Mouse (Mus musculus) intestine, embryonic 14.5 days (tissue): ENCODE measurements around the gene Ccdc89. TPM values are rescaled to one million over a fixed set of nuclear protein-coding genes. Genes with fewer than 3 reads are reported as not detected.
A peak's percentile ranks its signal among the peaks of the same experiment; 100 is the strongest.

ENCODE experiments used
- ATAC-seq: fragments of 200-750 bp; cut with Nextera tagmentation; replicated peaks from 2 replicates; pipeline ENCODE4 v1.8.0; 2017; ENCODE audit warnings: low read depth, moderate number of reproducible peaks, moderate TSS enrichment, moderate library complexity; ENCODE audit not compliant: low FRiP score, low TSS enrichment
- DNase-seq: peaks from one replicate; pipeline ENCODE4 v3.0.0-alpha.2; 2018; ENCODE audit warnings: low spot score
- H3K27ac ChIP-seq: fragments of 300-500 bp; sonication (generic); 2 replicates; pipeline ENCODE4 v1.5.1; 2014; ENCODE audit warnings: low read depth, mild to moderate bottlenecking, control low read depth
- H3K27me3 ChIP-seq: fragments of 300-500 bp; sonication (generic); replicated peaks from 2 replicates; pipeline ENCODE4 v1.6.1; 2014; ENCODE audit warnings: low read length, control low read depth; ENCODE audit not compliant: control insufficient read depth, insufficient read depth
- H3K36me3 ChIP-seq: fragments of 300-500 bp; sonication (generic); 2 replicates; pipeline ENCODE4 v1.6.1; 2014; ENCODE audit warnings: low read length, control low read depth; ENCODE audit not compliant: control insufficient read depth, insufficient read depth
- H3K4me1 ChIP-seq: fragments of 300-500 bp; sonication (generic); replicated peaks from 2 replicates; pipeline ENCODE4 v1.6.1; 2014; ENCODE audit warnings: low read length, control low read depth, mixed read lengths; ENCODE audit not compliant: control insufficient read depth, insufficient read depth
- H3K4me2 ChIP-seq: fragments of 300-500 bp; sonication (generic); 2 replicates; pipeline ENCODE4 v1.6.1; 2014; ENCODE audit warnings: low read length
- H3K4me3 ChIP-seq: fragments of 300-500 bp; sonication (generic); 2 replicates; pipeline ENCODE4 v1.5.1; 2014; ENCODE audit warnings: low read depth, low read length, control low read depth, mixed read lengths
- H3K9ac ChIP-seq: fragments of 300-500 bp; sonication (generic); 2 replicates; pipeline ENCODE4 v1.6.1; 2014; ENCODE audit warnings: mild to moderate bottlenecking, low read length
- H3K9me3 ChIP-seq: fragments of 300-500 bp; sonication (generic); 2 replicates; pipeline ENCODE4 v1.6.1; 2016; ENCODE audit warnings: low read length, control low read depth; ENCODE audit not compliant: control insufficient read depth
- WGBS: fragments of 180-500 bp; shearing (Covaris S2); extraction: QIAGEN DNeasy Blood & Tissue Kit; methylation state at CpG from one replicate; pipeline ENCODE4 v1.1.7; 2014; 5-methylcytosine and 5-hydroxymethylcytosine counted together
- polyA plus RNA-seq: library from polyadenylated mRNA; unstranded; fragments of >200 nt; fragmentation: Nextera tagmentation; extraction: Ambion mirVana; gene quantifications from 2 replicates; pipeline ENCODE4 v1.2.1, GENCODE M21; 2014

Ccdc89 gene
- 1.3 and 1.6 TPM in 2 replicates for polyA plus RNA-seq

- H3K4me1 ChIP-seq = peaks cover 4% of the 10 kb centered on the region; the same call in 1 of the 2 replicates
- ATAC-seq (peak; percentile 100), DNase-seq (peak; percentile 81)
- H3K9ac ChIP-seq = peak within 1 kb of the TSS; percentile 20; the same call in 1 of the 2 replicates
- H3K4me2 ChIP-seq = peak within 1 kb of the TSS; percentile 53
- H3K4me3 ChIP-seq = peak within 1 kb of the TSS; percentile 37
- H3K9me3 ChIP-seq = no peaks in the 10 kb centered on the region
- WGBS = 19% methylated on average over 29 of the region's 29 CpGs
- H3K27ac ChIP-seq = no peak within 1 kb of the TSS
- no peaks in the 10 kb centered on the region for H3K36me3 ChIP-seq
- no peaks in the 10 kb centered on the region for H3K27me3 ChIP-seq
These were observed at the start of gene Ccdc89 for GRCm38 (mm10) chr7:90426020-90427001. Gene Ccdc89 (plus strand): TSS chr7:90426577.

- H3K27ac ChIP-seq = no peak overlapping the region
- no peaks in the 10 kb centered on the region for H3K4me1 ChIP-seq
- WGBS = 74% methylated on average over 2 of the region's 2 CpGs
- H3K4me3 ChIP-seq = no peak overlapping the region
- DNase-seq = no peak
- no peaks in the 10 kb centered on the region for H3K9me3 ChIP-seq
- ATAC-seq = no peak
- no peak overlapping the region for H3K9ac ChIP-seq
- H3K4me2 ChIP-seq = no peak overlapping the region
- no peaks in the 10 kb centered on the region for H3K27me3 ChIP-seq
- H3K36me3 ChIP-seq = no peaks in the 10 kb centered on the region
These were observed 42.0 kb upstream of the Ccdc89 start for GRCm38 (mm10) chr7:90384411-90384810.

DNA sequence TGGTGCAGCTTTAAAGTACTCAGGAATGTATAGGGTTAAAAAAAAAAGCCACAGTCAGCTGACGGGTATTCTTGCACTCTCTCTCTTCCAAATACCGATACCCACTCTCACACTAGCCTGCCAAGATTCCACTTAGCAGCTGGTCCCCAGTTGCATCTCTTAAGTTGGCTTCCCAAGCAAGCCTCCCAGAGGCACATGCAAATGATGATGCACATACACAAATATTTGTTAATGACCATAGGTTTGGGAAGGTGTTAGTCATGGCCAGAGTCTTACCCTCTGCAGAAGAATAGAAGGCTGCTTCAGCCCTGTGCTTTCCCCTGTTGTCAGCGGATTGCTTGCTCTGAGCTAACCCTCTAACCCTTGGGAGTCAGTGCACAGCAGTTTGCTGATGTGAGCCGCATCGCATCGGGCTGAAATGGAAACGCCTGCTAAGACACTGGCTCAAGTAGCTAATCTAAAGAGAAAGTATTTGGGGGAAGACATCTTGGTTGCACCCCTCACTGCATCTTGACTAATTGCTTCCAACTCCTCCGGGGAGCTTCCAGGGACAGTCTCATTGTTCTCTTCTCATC, 39.4 kb upstream of the Ccdc89 start:
- DNase-seq = no peak
- H3K4me2 ChIP-seq = peak overlapping the region; percentile 8; the same call in 1 of the 2 replicates

DNA sequence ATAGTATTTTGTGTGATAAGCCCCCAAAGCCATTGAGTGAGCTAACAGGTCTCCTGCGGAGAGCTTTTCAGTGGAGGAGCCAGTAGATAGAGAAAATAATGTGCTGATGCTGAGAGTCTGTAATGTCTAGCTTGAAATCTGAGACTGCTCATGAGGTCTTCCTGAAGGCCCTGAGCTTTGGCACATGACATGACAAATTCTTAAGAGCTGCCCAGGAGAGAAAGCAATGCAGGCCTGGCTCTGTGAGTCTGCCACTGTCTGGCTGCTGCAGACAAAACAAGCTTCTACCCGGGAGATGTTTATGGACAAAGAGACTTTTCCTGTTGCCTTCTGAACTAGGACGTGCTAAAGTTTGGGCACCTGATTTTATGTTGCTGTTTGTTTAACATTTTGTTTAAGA, 36.6 kb upstream of the Ccdc89 start:
- ATAC-seq (no peak), DNase-seq (no peak)
- 0 out of 2 replicates have a peak, but pooled peaks cover under 1% of the 10 kb centered on the region for H3K4me1 ChIP-seq
- H3K36me3 ChIP-seq = no peaks in the 10 kb centered on the region
- no peaks in the 10 kb centered on the region for H3K27me3 ChIP-seq
- no peaks in the 10 kb centered on the region for H3K9me3 ChIP-seq
- H3K4me3 ChIP-seq = no peak overlapping the region
- H3K9ac ChIP-seq = no peak overlapping the region
- 35% methylated on average over 3 of the region's 3 CpGs for WGBS
- H3K27ac ChIP-seq = no peak overlapping the region
- no peak overlapping the region for H3K4me2 ChIP-seq

More for the DNA sequence above, 39.4 kb upstream of the Ccdc89 start:
- no peak for ATAC-seq
- Histone ChIP-seq H3K4me3 (no peak overlapping the region), H3K4me1 (no peaks in the 10 kb centered on the region), H3K9me3 (no peaks in the 10 kb centered on the region), H3K36me3 (no peaks in the 10 kb centered on the region), H3K9ac (no peak overlapping the region), H3K27me3 (no peaks in the 10 kb centered on the region), H3K27ac (no peak overlapping the region)
- WGBS = 16% methylated on average over 8 of the region's 8 CpGs

DNA sequence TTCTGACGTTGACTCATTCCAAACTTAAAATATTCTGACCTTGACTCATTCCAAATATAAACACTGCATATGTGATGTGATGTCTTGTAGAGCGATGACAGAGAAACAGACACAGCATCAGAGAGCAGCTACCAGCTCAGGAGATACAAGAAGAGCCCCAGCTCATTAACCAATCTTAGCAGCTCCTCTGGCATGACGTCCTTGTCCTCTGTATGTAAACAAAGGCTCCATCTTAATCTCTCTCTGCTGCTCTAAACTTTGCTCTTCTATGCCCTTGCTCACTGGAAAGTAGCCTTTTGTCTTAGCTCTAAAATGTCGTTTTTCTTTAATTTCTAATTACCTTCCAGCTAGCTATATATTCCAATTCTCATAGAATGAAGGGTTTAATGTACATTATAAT, 31.3 kb upstream of the Ccdc89 start:
- Histone ChIP-seq H3K9me3 (no peaks in the 10 kb centered on the region), H3K9ac (no peak overlapping the region), H3K4me3 (no peak overlapping the region), H3K27me3 (no peaks in the 10 kb centered on the region), H3K36me3 (no peaks in the 10 kb centered on the region), H3K4me1 (peaks cover 10% of the 10 kb centered on the region; the same call in 1 of the 2 replicates), H3K4me2 (no peak overlapping the region), H3K27ac (no peak overlapping the region)
- WGBS = 29% methylated on average over 4 of the region's 4 CpGs
- no peak for ATAC-seq
- no peak for DNase-seq

DNA sequence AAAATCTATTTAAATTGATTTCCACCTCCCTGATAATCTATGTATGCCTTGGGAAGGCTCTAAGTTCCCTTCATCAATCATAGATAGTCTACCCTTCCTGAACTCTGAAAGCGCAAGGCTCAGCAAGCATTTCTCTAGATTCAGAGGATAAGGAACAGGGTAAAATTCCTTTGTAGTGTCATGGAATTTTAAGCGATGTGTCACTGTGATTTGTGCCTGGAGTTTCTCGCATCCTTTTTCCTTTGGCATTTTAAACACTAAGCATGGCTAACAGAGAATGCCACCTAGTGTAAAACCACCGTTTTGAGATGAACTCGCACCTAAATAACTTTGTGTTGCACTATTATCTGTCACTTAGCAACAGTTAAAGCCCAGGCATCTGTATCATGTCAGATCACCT, 30.4 kb upstream of the Ccdc89 start:
- H3K4me1 ChIP-seq = peaks cover 10% of the 10 kb centered on the region; the same call in 1 of the 2 replicates
- no peak overlapping the region for H3K27ac ChIP-seq
- no peaks in the 10 kb centered on the region for H3K9me3 ChIP-seq
- H3K27me3 ChIP-seq = no peaks in the 10 kb centered on the region
- H3K4me3 ChIP-seq = no peak overlapping the region
- H3K9ac ChIP-seq = no peak overlapping the region
- DNase-seq (no peak), ATAC-seq (no peak)
- WGBS = 32% methylated on average over 5 of the region's 5 CpGs
- H3K4me2 ChIP-seq = no peak overlapping the region
- no peaks in the 10 kb centered on the region for H3K36me3 ChIP-seq

- Histone ChIP-seq H3K9me3 (no peaks in the 10 kb centered on the region), H3K27ac (no peak overlapping the region), H3K4me2 (no peak overlapping the region), H3K27me3 (no peaks in the 10 kb centered on the region), H3K4me1 (no peaks in the 10 kb centered on the region), H3K36me3 (no peaks in the 10 kb centered on the region), H3K9ac (no peak overlapping the region), H3K4me3 (no peak overlapping the region)
- no peak for ATAC-seq
- WGBS = 46% methylated on average over 3 of the region's 3 CpGs
- peak; percentile 78 for DNase-seq
These were observed 16.4 kb upstream of the Ccdc89 start for GRCm38 (mm10) chr7:90409934-90410333.

DNA sequence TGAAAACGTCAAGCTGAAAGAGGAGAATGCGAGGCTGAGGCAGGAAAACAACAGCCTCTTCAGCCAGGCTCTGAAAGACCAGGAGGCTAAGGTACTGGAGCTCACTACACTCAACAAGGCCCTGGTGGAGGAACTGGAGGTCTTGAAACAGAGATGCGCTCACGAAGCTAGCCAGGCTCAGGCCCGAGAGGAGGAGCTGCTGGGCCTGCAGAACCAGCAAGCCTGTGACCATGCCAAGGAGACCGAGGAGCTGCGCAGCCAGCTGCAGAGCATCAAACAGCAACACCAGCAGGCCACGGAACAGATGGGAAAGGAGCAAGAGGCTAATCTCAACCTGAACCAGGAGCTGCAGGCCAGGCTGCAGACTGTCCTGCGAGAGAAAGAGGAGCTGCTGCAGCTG, 629 bp downstream of the Ccdc89 start:
- Histone ChIP-seq H3K9me3 (no peaks in the 10 kb centered on the region), H3K4me2 (peak overlapping the region; percentile 53), H3K27ac (no peak overlapping the region), H3K4me3 (peak overlapping the region; percentile 37; the same call in 1 of the 2 replicates), H3K36me3 (no peaks in the 10 kb centered on the region), H3K9ac (no peak overlapping the region), H3K4me1 (peaks cover 4% of the 10 kb centered on the region; the same call in 1 of the 2 replicates), H3K27me3 (no peaks in the 10 kb centered on the region)
- no peak for ATAC-seq
- WGBS = 55% methylated on average over 9 of the region's 9 CpGs
- DNase-seq = no peak
